Comparison of ENCODE assay signal across 9 mouse cellular contexts in the genomic region with DNA sequence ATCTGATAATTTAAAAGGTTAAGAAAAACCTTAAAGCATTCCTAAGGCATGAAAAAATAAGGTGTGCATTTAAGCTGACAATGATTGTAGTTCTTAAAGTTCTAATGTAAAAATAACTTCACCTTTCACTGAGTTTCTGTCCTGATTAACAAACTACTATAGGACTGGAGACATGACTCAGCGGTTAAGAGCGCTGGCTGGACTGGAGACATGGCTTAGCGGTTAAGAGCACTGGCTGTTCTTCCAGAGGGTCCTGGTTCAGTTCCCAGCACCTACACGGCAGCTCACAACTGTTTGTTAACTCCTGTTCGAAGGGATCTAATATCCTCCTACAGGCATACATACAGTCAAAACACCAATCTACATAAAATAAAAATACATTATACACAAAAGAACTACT. TPM values are rescaled to one million over a fixed set of nuclear protein-coding genes. Genes with fewer than 3 reads are reported as not detected.
DNase-seq lines count a peak whose midpoint lies in the region; ATAC-seq and TF ChIP-seq lines count a peak whose summit lies in the region.
"Had no signal": no experiment of that assay in that cellular context is flagged by ENCODE, and none has a peak within 500 bp of the region (broad histone marks: within the 10 kb centered on the region; RNA-seq: fewer than 3 reads in every experiment).

No protein-coding gene starts in this region.

- H3K4me2 ChIP-seq in heart, embryonic 11.5 days = peak overlapping the region; percentile 79
- peak overlapping the region; percentile 91 for H3K4me2 ChIP-seq in hindbrain, embryonic 14.5 days (replicated peaks)
- peak overlapping the region; percentile 81 for H3K4me2 ChIP-seq in midbrain, embryonic 11.5 days

- H3K27me3 ChIP-seq in heart, embryonic 11.5 days (ENCODE audit: control insufficient read depth, insufficient read depth, low read length) = no peaks in the 10 kb centered on the region
- no peaks in the 10 kb centered on the region for H3K27me3 ChIP-seq in G1E (ENCODE audit: insufficient read depth, low read length)
- H3K27me3 ChIP-seq in hindbrain, embryonic 14.5 days (ENCODE audit: control insufficient read depth, insufficient read depth, low read length) = no peaks in the 10 kb centered on the region
- no peaks in the 10 kb centered on the region for H3K27me3 ChIP-seq in midbrain, embryonic 11.5 days (ENCODE audit: control insufficient read depth, insufficient read depth, low read length)

- H3K4me3 ChIP-seq in heart, embryonic 11.5 days (ENCODE audit: low read depth, low read length) = peak overlapping the region; percentile 99
- H3K4me3 ChIP-seq in G1E (ENCODE audit: low read depth, low read length) = peak overlapping the region; percentile 98
- peak overlapping the region; percentile 86 for H3K4me3 ChIP-seq in hindbrain, embryonic 14.5 days (replicated peaks; ENCODE audit: low read length)
- H3K4me3 ChIP-seq in midbrain, embryonic 11.5 days (ENCODE audit: low read depth, low read length) = peak overlapping the region; percentile 68; the same call in 1 of the 2 replicates

- WGBS in heart, embryonic 11.5 days (ENCODE audit: insufficient replicate concordance) = 68% methylated on average over 5 of the region's 5 CpGs
- WGBS in hindbrain, embryonic 14.5 days = 87% methylated on average over 5 of the region's 5 CpGs
- WGBS in midbrain, embryonic 11.5 days = 90% methylated on average over 5 of the region's 5 CpGs

- no peak for ATAC-seq in heart, embryonic 11.5 days (replicated peaks; ENCODE audit: insufficient number of reproducible peaks, low FRiP score, low TSS enrichment)
- no peak for ATAC-seq in G1E (ENCODE audit: extremely low read depth, insufficient number of reproducible peaks, low FRiP score, poor library complexity, severe bottlenecking)
- no peak for ATAC-seq in hindbrain, embryonic 14.5 days (ENCODE audit: low FRiP score)
- ATAC-seq in midbrain, embryonic 11.5 days (ENCODE audit: low FRiP score) = no peak

- H3K9ac ChIP-seq in heart, embryonic 11.5 days (ENCODE audit: low read depth, low read length) = 0 out of 2 replicates have a peak overlapping the region, but pooled peaks have one; percentile 16
- no peak overlapping the region for H3K9ac ChIP-seq in hindbrain, embryonic 14.5 days
- no peak overlapping the region for H3K9ac ChIP-seq in midbrain, embryonic 11.5 days (ENCODE audit: low read length)

- H3K27ac ChIP-seq in heart, embryonic 11.5 days (ENCODE audit: low read depth, low read length) = no peak overlapping the region
- no peak overlapping the region for H3K27ac ChIP-seq in hindbrain, embryonic 14.5 days
- no peak overlapping the region for H3K27ac ChIP-seq in midbrain, embryonic 11.5 days (ENCODE audit: low read depth, low read length)

- DNase-seq in heart, postnatal 4 days = no peak
- DNase-seq in G1E (ENCODE audit: low spot score) = no peak
- no peak for DNase-seq in hindbrain, embryonic 14.5 days (ENCODE audit: low spot score)
- DNase-seq in midbrain, embryonic 11.5 days (ENCODE audit: low spot score, missing footprints) = no peak
- DNase-seq in ovary, adult 18-20 months (ENCODE audit: low spot score) = no peak
- DNase-seq in thymus, postnatal 25 days = no peak
- no peak for DNase-seq in testis, postnatal 14 days (ENCODE audit: low spot score)
- DNase-seq: cerebellum, adult 11 months had no signal

- no peak for TF ChIP-seq CTCF in G1E (IDR thresholded peaks at IDR 0.05; ENCODE audit: low read depth, low read length)

- H3K4me1 ChIP-seq in heart, embryonic 11.5 days (ENCODE audit: control insufficient read depth, insufficient read depth, low read length) = peaks cover 12% of the 10 kb centered on the region
- peaks cover 32% of the 10 kb centered on the region for H3K4me1 ChIP-seq in G1E (ENCODE audit: insufficient read depth, low read depth, low read length)
- H3K4me1 ChIP-seq in hindbrain, embryonic 14.5 days (replicated peaks; ENCODE audit: control insufficient read depth, insufficient read depth, low read length) = peaks cover 20% of the 10 kb centered on the region
- peaks cover 7% of the 10 kb centered on the region for H3K4me1 ChIP-seq in midbrain, embryonic 11.5 days (ENCODE audit: control insufficient read depth, insufficient read depth, low read length)

- no peaks in the 10 kb centered on the region for H3K9me3 ChIP-seq in heart, embryonic 11.5 days (replicated peaks; ENCODE audit: control insufficient read depth, low read length)
- no peaks in the 10 kb centered on the region for H3K9me3 ChIP-seq in G1E (replicated peaks)
- no peaks in the 10 kb centered on the region for H3K9me3 ChIP-seq in hindbrain, embryonic 14.5 days (ENCODE audit: control insufficient read depth, low read length)
- H3K9me3 ChIP-seq in midbrain, embryonic 11.5 days (ENCODE audit: control insufficient read depth, low read length) = no peaks in the 10 kb centered on the region

- peaks cover 2% of the 10 kb centered on the region; the same call in 1 of the 2 replicates for H3K36me3 ChIP-seq in heart, embryonic 11.5 days (ENCODE audit: control insufficient read depth, insufficient read depth, low read length)
- peaks cover 44% of the 10 kb centered on the region for H3K36me3 ChIP-seq in G1E (replicated peaks)
- peaks cover 24% of the 10 kb centered on the region for H3K36me3 ChIP-seq in hindbrain, embryonic 14.5 days (replicated peaks; ENCODE audit: control insufficient read depth, insufficient read depth)
- H3K36me3 ChIP-seq in midbrain, embryonic 11.5 days (ENCODE audit: control insufficient read depth, insufficient read depth, low read length) = peaks cover 6% of the 10 kb centered on the region; the same call in 1 of the 2 replicates

RNA-seq across cellular contexts. Expression of a gene that starts 1.2 kb away (rescaled TPM):
- 62.8 and 70.1 TPM in 2 replicates for polyA plus RNA-seq in heart, embryonic 11.5 days (2014; fragmentation: Nextera tagmentation; extraction: Ambion mirVana)
- total RNA-seq in heart, postnatal 4 days (2021) = 10 to 100 TPM; 33.7 to 35.6 TPM
- total RNA-seq in G1E (2014; fragmentation: Nextera tagmentation) (41.6 and 43.9 TPM in 2 replicates), G1E (2017) (100.0 and 101 TPM in 2 replicates)
- 25.9 and 28.6 TPM in 2 replicates for polyA plus RNA-seq in G1E (2012)
- polyA plus RNA-seq in hindbrain, embryonic 14.5 days (2014; fragmentation: Nextera tagmentation; extraction: Ambion mirVana) = 57.0 and 65.8 TPM in 2 replicates
- 99.7 and 104 TPM in 2 replicates for polyA plus RNA-seq in midbrain, embryonic 11.5 days (2014; fragmentation: Nextera tagmentation; extraction: Ambion mirVana)

RNA-seq across cellular contexts. Expression of a gene that starts 14.1 kb away (rescaled TPM):
- polyA plus RNA-seq in heart, embryonic 11.5 days (2014; fragmentation: Nextera tagmentation; extraction: Ambion mirVana) = 302 and 305 TPM in 2 replicates
- 100 to 1,000 TPM; 181 to 184 TPM for total RNA-seq in heart, postnatal 4 days (2021)
- total RNA-seq in G1E (2014; fragmentation: Nextera tagmentation) (37.2 and 46.6 TPM in 2 replicates), G1E (2017) (152 and 179 TPM in 2 replicates)
- polyA plus RNA-seq in G1E (2012) = 103 and 113 TPM in 2 replicates
- 136 and 147 TPM in 2 replicates for polyA plus RNA-seq in hindbrain, embryonic 14.5 days (2014; fragmentation: Nextera tagmentation; extraction: Ambion mirVana)
- polyA plus RNA-seq in midbrain, embryonic 11.5 days (2014; fragmentation: Nextera tagmentation; extraction: Ambion mirVana) = 198 and 200 TPM in 2 replicates
